Mouse (Mus musculus): ENCODE results near the gene Usp12. TPM values are rescaled to one million over a fixed set of nuclear protein-coding genes. Genes with fewer than 3 reads are reported as not detected.

Usp12 gene
- polyA plus RNA-seq (2015; fragmentation: Nextera tagmentation; extraction: Ambion mirVana) = 8.1 and 11.0 TPM in 2 replicates

DNA sequence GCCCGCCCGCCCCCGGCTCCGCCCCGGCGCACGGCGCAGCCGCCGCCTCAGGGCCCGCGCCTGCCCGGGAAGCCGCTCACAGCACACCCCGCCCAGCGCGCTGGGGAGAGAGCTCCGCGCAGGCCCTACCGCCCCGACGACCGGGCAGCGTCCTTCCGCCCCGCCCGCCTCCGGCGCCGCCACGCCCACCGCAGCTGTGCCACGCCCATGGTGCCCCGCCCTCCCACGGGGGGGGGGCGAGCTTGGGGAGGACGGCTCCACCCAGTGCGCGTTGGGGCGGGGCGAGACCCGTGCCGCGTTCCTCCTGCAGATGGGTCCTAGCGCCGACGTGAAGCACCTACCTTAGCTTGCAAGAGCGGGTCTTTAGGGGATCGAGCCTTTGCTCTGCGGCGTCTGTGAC is at the start of gene Usp12:
Gene Usp12 (minus strand): TSS at position 154 of the 400 bp plus-strand sequence.

DNA sequence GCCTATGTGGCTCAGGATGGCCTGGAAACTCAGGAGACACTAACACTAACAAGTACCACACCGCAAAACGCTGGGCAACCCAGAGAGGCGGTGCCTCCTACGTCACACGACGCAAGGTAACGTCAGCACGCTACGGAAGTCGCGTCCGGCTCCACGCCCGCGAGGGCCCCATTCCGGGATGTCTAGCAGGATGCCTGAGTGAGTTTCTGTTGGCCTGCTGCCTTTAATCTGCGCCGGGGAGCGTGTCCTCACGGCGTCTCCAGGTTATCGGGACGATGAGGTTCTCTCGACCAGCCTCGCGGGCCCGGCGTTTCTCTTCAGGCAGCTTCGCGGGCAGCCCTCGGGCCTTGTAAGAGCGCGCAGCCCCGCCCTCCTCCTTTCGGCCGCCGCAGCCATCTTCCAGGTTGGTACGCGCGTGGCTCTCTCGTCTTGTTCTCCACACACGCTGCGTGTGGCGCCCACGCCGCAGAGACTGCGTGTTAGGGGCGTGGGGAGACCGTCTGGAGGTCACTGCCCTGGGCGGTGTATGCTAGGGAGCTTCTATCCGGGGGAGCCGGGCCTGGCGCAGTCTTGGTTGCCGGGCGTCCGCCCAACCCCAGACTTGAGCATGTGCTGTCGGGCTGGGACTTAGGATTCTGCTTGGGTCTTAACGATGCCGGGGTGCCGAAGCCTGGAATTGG is 38.1 kb upstream of the Usp12 start, which contains the start of gene Rpl21:
Gene Rpl21 (plus strand): TSS at position 122 of the 680 bp plus-strand sequence.

Other genes with a start within 250 kb of the Usp12 start
- not detected in 2 replicates for gene Gm3415, start 238.9 kb downstream of the Usp12 start, polyA plus RNA-seq (2015; fragmentation: Nextera tagmentation; extraction: Ambion mirVana)
- 0.16 TPM in 1 of 2 replicates, not detected in the other for gene Gpr12, start 209.8 kb downstream of the Usp12 start, polyA plus RNA-seq (2015; fragmentation: Nextera tagmentation; extraction: Ambion mirVana)
- gene Rpl21, start 37.9 kb upstream of the Usp12 start, polyA plus RNA-seq (2015; fragmentation: Nextera tagmentation; extraction: Ambion mirVana) = 526 and 539 TPM in 2 replicates
- gene Rasl11a, start 50.1 kb upstream of the Usp12 start, polyA plus RNA-seq (2015; fragmentation: Nextera tagmentation; extraction: Ambion mirVana) = 17.4 and 22.7 TPM in 2 replicates
- gene Gtf3a, start 153.7 kb upstream of the Usp12 start, polyA plus RNA-seq (2015; fragmentation: Nextera tagmentation; extraction: Ambion mirVana) = 59.3 and 63.8 TPM in 2 replicates
- gene Mtif3, start 168.8 kb upstream of the Usp12 start, polyA plus RNA-seq (2015; fragmentation: Nextera tagmentation; extraction: Ambion mirVana) = 14.4 and 16.7 TPM in 2 replicates

All from spleen, postnatal 0 days (tissue).